Mouse (Mus musculus): ENCODE measurements at regions not wholly inside any gene's neighbourhood (a gene's known extent, or its start where the extent isn't known, plus 50 kb on each side); places are given as distances from the start of the nearest gene placed in this dataset.

DNA sequence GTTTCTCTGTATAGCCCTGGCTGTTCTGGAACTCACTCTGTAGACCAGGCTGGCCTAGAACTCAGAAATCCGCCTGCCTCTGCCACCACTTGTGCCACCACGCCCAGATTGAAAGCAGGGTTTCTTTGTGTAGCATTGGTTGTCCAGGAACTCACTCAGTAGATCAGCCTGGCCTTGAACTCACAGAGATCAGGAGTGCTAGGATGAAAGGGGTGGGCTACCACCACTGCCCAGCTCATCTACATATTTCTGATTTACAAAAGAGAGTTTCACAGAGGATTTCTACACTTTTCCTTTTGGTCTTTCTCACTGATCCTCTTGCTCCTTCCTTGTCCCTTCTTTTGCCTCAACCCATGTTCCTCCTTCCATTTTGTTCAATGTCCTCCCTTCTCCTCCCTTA is 53.1 kb upstream of the Lbx1 start:
- Histone ChIP-seq H3K4me1 (ENCODE audit: control insufficient read depth, insufficient read depth, insufficient read length) (no peaks in the 10 kb centered on the region), H3K27ac (ENCODE audit: insufficient read depth, low read length) (no peak overlapping the region), H3K27me3 (ENCODE audit: control insufficient read depth, insufficient read depth, low read length) (peaks cover 4% of the 10 kb centered on the region), H3K4me3 (ENCODE audit: extremely low read depth, insufficient read depth, insufficient read length) (no peak overlapping the region), H3K36me3 (ENCODE audit: control insufficient read depth, insufficient read depth, low read length) (no peaks in the 10 kb centered on the region)
- 84% methylated on average over 2 of the region's 2 CpGs for WGBS
- no peak for DNase-seq (ENCODE audit: low read depth in 1 of 2, low spot score in 2 of 2)
- TF ChIP-seq CTCF (IDR thresholded peaks at IDR 0.05; ENCODE audit: extremely low read depth, insufficient read depth, insufficient read length, insufficient replicate concordance), result no peak
- TF ChIP-seq POLR2A (IDR thresholded peaks at IDR 0.05; ENCODE audit: low read depth, low read length), result no peak

DNA sequence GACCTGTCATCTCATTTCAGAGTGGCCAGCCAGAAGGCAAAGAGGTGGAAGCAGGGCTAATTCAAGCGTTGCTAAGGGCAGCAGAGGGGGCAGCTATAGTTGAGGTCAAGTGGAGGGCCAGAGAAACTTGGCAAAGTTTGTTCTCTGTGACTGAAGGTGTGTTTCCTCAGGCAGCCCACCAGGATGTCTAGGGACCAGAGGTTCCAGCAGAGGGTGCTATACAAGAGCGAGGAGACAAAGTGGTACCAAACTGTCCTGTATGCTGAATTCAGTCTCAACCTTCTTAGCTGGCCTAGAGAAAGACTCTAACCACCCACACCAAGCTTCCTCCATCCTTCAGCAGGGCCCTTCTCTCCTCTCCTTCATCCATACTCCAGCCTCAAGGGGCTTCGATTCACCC is 62.2 kb upstream of the Lbx1 start:
- TF ChIP-seq CTCF (IDR thresholded peaks at IDR 0.05; ENCODE audit: extremely low read depth, insufficient read depth, insufficient read length, insufficient replicate concordance), result peak; percentile 30; the same call in 1 of the 2 replicates
- TF ChIP-seq POLR2A (IDR thresholded peaks at IDR 0.05; ENCODE audit: low read depth, low read length), result no peak
- no peak for DNase-seq (ENCODE audit: low read depth in 1 of 2, low spot score in 2 of 2)
- 40% methylated on average over 3 of the region's 3 CpGs for WGBS
- peaks cover 9% of the 10 kb centered on the region; the same call in 1 of the 2 replicates for H3K4me1 ChIP-seq (ENCODE audit: control insufficient read depth, insufficient read depth, insufficient read length)
- no peak overlapping the region for H3K27ac ChIP-seq (ENCODE audit: insufficient read depth, low read length)
- peaks cover 30% of the 10 kb centered on the region for H3K27me3 ChIP-seq (ENCODE audit: control insufficient read depth, insufficient read depth, low read length)
- no peak overlapping the region for H3K4me3 ChIP-seq (ENCODE audit: extremely low read depth, insufficient read depth, insufficient read length)
- no peaks in the 10 kb centered on the region for H3K36me3 ChIP-seq (ENCODE audit: control insufficient read depth, insufficient read depth, low read length)

- H3K4me3 ChIP-seq (ENCODE audit: extremely low read depth, insufficient read depth, insufficient read length), result no peak overlapping the region
- no peaks in the 10 kb centered on the region for H3K36me3 ChIP-seq (ENCODE audit: control insufficient read depth, insufficient read depth, low read length)
- H3K27ac ChIP-seq (ENCODE audit: insufficient read depth, low read length), result no peak overlapping the region
- peaks cover 9% of the 10 kb centered on the region; the same call in 1 of the 2 replicates for H3K4me1 ChIP-seq (ENCODE audit: control insufficient read depth, insufficient read depth, insufficient read length)
- H3K27me3 ChIP-seq (ENCODE audit: control insufficient read depth, insufficient read depth, low read length), result peaks cover 26% of the 10 kb centered on the region
- WGBS, result 79% methylated on average over 3 of the region's 3 CpGs
- DNase-seq (ENCODE audit: low read depth in 1 of 2, low spot score in 2 of 2), result no peak
- TF ChIP-seq CTCF (IDR thresholded peaks at IDR 0.05; ENCODE audit: extremely low read depth, insufficient read depth, insufficient read length, insufficient replicate concordance) (no peak), POLR2A (IDR thresholded peaks at IDR 0.05; ENCODE audit: low read depth, low read length) (no peak)
Measured at GRCm38 (mm10) chr19:45299341-45299740, 63.7 kb upstream of the Lbx1 start.

GRCm38 (mm10) chr19:45299768-45300167 is 63.8 kb upstream of the Btrc start:
- WGBS, result 67% methylated on average over 5 of the region's 5 CpGs
- no peak for TF ChIP-seq POLR2A (IDR thresholded peaks at IDR 0.05; ENCODE audit: low read depth, low read length)
- TF ChIP-seq CTCF (IDR thresholded peaks at IDR 0.05; ENCODE audit: extremely low read depth, insufficient read depth, insufficient read length, insufficient replicate concordance), result no peak
- DNase-seq (ENCODE audit: low read depth in 1 of 2, low spot score in 2 of 2), result no peak
- Histone ChIP-seq H3K4me1 (ENCODE audit: control insufficient read depth, insufficient read depth, insufficient read length) (peaks cover 9% of the 10 kb centered on the region; the same call in 1 of the 2 replicates), H3K36me3 (ENCODE audit: control insufficient read depth, insufficient read depth, low read length) (no peaks in the 10 kb centered on the region), H3K4me3 (ENCODE audit: extremely low read depth, insufficient read depth, insufficient read length) (no peak overlapping the region), H3K27ac (ENCODE audit: insufficient read depth, low read length) (no peak overlapping the region), H3K27me3 (ENCODE audit: control insufficient read depth, insufficient read depth, low read length) (peaks cover 26% of the 10 kb centered on the region)

GRCm38 (mm10) chr19:45300691-45301431 is 62.7 kb upstream of the Btrc start:
- Histone ChIP-seq H3K27ac (ENCODE audit: insufficient read depth, low read length) (no peak overlapping the region), H3K4me1 (ENCODE audit: control insufficient read depth, insufficient read depth, insufficient read length) (peaks cover 9% of the 10 kb centered on the region; the same call in 1 of the 2 replicates), H3K4me3 (ENCODE audit: extremely low read depth, insufficient read depth, insufficient read length) (peak overlapping the region; percentile 39; the same call in 1 of the 2 replicates), H3K36me3 (ENCODE audit: control insufficient read depth, insufficient read depth, low read length) (no peaks in the 10 kb centered on the region), H3K27me3 (ENCODE audit: control insufficient read depth, insufficient read depth, low read length) (peaks cover 23% of the 10 kb centered on the region)
- DNase-seq (ENCODE audit: low read depth in 1 of 2, low spot score in 2 of 2), result peak in 1 of 2 experiments; percentile 26
- TF ChIP-seq CTCF (IDR thresholded peaks at IDR 0.05; ENCODE audit: extremely low read depth, insufficient read depth, insufficient read length, insufficient replicate concordance) (peak; percentile 22; the same call in 1 of the 2 replicates), POLR2A (IDR thresholded peaks at IDR 0.05; ENCODE audit: low read depth, low read length) (no peak)
- WGBS, result 10% methylated on average over 22 of the region's 22 CpGs

DNA sequence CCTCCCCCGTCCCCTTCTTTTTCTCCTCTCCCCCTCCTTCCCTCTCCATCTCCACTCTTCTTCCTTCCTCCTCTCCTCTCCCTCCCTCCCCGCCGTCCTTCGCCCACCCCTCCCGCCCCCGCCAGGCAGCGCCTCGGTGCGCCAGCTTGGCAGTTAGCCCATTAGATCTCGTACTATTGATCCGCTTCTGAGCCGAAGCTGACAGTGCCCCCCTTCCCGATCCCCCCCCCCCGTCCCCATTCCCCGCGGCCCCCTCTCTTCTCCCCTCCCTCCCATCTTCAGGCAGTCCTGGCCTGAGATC is 62.2 kb upstream of the Btrc start:
- Histone ChIP-seq H3K4me1 (ENCODE audit: control insufficient read depth, insufficient read depth, insufficient read length) (peaks cover 9% of the 10 kb centered on the region; the same call in 1 of the 2 replicates), H3K4me3 (ENCODE audit: extremely low read depth, insufficient read depth, insufficient read length) (peak overlapping the region; percentile 48; the same call in 1 of the 2 replicates), H3K36me3 (ENCODE audit: control insufficient read depth, insufficient read depth, low read length) (no peaks in the 10 kb centered on the region), H3K27ac (ENCODE audit: insufficient read depth, low read length) (no peak overlapping the region), H3K27me3 (ENCODE audit: control insufficient read depth, insufficient read depth, low read length) (peaks cover 23% of the 10 kb centered on the region)
- WGBS, result 5% methylated on average over 14 of the region's 16 CpGs
- TF ChIP-seq CTCF (IDR thresholded peaks at IDR 0.05; ENCODE audit: extremely low read depth, insufficient read depth, insufficient read length, insufficient replicate concordance), result no peak
- TF ChIP-seq POLR2A (IDR thresholded peaks at IDR 0.05; ENCODE audit: low read depth, low read length), result no peak
- DNase-seq (ENCODE audit: low read depth in 1 of 2, low spot score in 2 of 2), result no peak

All from spleen, adult 2 months (tissue).